Mouse (Mus musculus) layer of hippocampus, adult 9-10 months (tissue): ENCODE measurements around the gene Oip5.
"Not testable (repeated sequence)": the region's sequence is repeated elsewhere in the genome, so short reads cannot be mapped to it uniquely, and the experiment has no call there.

ENCODE experiments used
- DNase-seq: peaks from one replicate; pipeline ENCODE4 v3.0.0; 2022; ENCODE audit warnings: low spot score

The Oip5 gene

DNA sequence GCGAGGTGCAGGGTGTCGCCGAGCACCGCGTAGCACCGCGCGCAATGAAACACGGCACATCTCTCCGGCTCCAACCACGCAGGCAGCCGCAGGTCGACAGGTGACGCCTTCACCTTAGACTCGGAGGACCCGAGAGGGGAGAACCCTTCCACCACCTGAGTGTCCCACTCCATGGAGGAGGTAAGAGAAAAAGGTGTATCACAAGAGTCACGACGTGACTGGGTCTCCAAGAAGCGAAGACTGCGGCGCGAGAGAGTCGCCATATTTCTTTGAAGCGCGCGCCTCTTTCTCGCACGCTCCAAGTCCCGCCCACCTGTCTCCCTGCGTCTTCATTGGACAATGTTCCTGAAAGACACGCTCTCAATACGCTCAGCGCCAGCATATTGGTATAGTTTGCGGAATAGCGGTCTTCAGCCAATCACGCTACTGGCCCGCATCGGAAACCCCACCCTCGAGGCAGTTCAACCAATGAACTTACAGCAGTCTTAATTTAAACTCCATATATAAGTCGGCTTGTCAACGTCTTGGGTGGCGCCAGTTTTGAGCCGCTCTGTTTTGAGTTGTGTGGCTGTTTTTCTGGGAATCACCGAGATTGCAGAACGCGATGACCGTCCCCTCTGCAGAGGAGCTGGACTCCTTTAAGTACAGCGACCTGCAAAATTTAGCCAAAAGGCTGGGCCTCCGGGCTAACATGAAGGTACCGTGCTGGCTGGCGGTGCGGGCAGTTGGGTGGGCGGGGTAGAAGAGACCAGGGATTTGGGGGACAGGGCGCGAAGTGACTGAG lies at the start of gene Oip5, which contains the start of gene Nusap1:
Oip5 (minus strand) TSS at position 271 of the 784 bp plus-strand sequence.
Nusap1 (plus strand) TSS at position 100 of the 784 bp plus-strand sequence.
- DNase-seq = peak; percentile 94

DNA sequence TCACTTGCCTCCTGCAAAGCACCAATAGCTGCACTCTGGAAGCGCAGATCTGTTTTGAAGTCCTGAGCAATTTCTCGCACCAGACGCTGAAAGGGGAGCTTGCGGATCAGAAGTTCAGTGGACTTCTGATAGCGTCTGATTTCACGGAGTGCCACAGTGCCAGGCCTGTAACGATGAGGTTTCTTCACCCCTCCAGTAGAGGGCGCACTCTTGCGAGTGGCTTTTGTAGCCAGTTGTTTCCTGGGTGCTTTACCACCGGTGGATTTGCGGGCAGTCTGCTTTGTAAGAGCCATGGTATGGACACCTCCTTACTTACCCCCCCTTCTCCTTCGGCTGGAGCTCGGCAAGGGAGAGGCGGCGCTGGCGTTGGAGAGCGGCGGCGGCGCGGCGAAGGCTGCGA lies 47.5 kb upstream of the Oip5 start:
- DNase-seq = not testable (repeated sequence)

DNA sequence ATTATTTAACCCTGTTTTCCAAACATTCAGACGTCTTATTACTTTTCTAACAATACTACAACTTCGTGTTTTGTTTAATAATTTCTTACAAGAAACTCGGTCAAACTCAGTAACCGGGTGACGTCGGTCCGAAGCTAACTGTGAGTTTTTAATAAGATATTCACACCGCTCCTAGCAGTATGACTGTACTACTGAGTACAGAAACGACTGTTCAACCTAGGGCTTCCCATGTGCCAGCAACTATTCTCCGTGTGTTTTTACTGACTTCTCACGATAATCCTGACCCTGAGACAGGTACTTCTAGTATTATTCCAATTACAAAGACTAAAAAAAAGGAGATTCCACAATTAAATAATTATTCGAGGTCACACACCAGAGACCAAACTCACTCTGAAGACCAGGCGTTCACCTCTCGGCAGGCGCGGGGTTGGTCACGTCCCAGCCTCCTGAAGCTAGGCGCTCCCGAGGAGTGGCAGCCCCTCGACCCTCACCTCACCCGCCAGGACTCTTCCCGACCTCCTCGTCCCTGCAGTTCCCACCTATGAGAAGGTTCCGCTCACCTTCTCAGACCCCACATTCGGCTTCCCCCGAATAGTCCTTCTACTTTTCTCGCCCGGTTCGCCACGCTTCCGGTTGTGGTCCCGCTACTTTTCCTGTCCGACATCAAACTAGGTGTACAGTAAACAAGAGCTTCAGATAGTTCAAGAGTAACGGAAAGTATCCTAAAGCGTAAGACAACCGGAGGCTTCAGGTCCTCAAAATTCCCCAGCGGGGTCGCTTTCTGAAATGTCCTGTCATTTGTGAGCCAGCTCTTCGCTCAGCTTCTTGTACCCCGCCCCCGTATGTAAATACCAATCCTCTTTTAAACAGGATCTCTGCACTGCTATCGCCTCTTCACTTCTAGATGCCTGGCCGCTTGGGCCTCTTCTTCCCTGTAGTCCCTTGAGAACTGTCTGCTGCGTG lies 44.2 kb upstream of the Oip5 start, which contains the start of gene Ndufaf1:
Ndufaf1 (minus strand) TSS at position 608 of the 963 bp plus-strand sequence.
- peak; percentile 82 for DNase-seq

DNA sequence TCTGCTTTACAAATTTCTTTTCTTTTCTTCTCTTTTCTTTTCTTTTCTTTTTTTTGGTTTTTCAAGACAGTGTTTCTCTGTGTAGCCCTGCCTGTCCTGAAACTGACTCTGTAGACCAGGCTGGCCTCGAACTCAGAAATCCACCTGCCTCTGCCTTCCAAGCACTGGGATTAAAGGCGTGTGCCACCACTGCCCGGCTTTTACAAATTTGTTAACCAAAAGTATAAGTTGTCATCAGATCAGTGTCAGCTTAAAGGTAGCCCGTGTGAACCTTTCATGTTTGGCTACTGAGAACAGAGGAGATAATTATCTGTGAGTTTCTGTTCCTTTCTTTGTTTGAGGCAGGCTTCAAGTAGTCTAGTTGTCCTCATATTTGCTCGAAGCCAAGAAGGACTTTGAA lies 26.0 kb upstream of the Oip5 start:
- DNase-seq = no peak

DNA sequence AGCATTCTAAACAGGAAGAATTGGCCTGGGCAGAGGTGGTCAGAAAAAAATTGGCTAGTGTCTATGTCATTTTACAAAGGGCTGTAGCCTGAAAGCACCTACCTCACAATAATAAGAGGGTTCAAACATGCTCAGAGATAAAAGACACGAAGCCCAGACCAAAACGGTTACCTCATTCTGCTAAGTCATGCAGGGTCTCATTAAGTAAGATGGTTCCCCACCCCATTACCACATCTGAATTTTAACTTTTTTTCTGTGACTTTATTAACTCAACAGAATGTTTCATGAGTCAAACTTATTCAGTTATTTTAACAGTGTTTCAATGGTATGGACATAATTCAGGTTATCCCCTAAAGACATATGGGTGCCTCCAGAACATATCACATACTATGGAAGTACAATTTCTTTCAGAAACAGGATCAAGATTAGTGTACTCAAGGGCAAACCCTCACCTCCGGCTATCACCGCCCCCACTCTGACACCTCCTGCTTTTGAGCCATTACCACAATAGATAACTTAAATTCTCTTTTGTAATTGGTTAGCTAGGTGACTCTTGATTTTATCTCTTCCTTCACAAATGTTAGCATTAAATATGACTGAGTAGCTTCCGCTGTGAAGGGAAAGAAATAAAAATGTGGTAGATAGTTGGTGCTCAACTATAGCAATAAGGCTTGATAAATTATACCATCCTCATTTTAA lies 23.1 kb upstream of the Oip5 start:
- DNase-seq = no peak

DNA sequence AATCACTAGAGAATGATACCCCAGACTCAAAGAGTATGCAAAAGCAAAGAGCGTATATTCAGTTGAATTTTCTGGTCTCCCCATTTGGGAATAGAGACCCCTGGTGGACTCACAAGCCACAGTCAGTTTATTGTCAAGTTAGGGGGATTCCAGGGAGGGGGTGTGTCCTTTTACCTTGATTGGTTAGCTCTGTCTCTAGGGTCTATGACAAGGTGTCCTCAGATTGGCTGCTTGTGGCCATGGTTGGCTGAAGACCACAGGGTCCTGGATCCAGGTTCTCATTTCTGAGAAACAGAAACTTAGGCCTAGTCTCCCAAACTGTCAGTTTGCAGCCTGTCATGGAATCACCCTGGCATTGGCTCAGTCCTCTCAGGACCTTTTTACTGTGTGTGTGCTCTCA lies 18.5 kb upstream of the Oip5 start:
- no peak for DNase-seq

DNA sequence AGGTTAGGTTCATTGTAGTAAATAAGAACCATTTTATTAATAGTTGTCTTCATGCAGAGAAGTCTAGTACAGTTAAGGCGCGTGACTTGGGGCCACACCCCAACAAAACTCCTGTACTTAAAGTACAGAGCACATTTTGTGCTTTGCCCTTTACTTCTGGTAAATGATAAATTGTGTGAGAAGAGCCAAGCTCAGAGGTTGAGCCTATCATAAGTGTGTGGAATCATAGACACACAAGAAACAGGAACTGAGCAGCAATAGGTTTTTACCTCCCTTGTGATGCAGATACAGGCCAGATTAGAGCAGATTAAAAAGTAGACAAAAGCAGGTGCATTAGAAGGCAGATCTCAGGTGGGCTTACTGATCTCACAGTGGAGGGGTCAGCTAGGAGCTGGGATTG lies 3.0 kb upstream of the Oip5 start:
- DNase-seq = no peak

DNA sequence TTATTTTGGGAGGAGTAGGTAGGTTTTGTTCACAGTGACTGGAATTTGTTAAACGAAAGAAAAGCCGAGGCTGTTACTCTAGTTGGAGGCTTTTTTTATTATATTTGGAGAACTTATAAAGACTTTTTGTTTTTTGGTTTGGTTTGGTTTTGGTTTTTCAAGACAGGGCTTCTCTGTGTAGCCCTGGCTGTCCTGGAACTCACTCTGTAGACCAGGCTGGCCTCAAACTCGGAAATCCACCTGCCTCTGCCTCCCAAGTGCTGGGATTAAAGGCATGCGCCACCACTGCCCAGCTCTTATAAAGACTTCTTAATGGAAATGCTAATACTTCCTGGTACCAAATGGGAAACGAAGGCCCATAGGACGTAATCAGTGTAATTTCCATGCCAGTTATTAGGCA lies 733 bp upstream of the Oip5 start:
- not testable (repeated sequence) for DNase-seq

DNA sequence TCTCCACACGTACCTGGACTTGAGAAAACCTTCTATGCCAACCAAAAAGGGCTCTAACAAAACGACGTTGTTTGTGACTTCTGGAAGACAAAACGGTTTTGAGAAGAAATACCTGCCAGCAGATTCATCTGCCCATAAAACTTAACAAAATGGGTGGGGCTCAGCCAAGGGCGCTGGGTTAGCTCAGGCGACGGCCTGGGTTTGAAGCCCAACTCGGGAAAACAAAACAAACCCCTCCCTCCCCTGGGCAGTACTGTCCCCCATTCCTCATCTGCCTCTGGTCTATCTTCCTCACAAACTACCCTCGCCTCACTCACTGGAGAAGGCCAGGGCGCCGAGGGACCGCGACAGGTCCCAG lies 449 bp downstream of the Oip5 start:
- DNase-seq = no peak

DNA sequence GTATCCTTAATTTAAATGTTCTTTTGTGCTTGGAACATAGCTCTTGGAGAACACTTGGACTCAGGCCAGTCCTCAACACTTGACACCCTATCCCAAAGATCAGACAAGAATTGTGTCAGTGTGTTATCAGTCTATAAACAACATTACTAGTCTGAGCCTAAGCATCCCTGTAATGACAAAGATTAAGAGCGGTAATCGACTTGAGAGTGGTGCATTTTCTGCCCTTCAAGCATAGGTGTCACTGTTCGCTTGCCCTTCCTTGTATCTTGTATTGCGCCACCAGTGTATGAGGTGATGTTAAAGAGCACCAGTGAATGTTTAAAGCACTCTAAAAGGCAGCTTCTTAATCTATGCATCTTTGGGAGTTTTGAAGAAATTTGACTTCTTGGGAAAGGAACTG lies 11.2 kb downstream of the Oip5 start:
- no peak for DNase-seq

DNA sequence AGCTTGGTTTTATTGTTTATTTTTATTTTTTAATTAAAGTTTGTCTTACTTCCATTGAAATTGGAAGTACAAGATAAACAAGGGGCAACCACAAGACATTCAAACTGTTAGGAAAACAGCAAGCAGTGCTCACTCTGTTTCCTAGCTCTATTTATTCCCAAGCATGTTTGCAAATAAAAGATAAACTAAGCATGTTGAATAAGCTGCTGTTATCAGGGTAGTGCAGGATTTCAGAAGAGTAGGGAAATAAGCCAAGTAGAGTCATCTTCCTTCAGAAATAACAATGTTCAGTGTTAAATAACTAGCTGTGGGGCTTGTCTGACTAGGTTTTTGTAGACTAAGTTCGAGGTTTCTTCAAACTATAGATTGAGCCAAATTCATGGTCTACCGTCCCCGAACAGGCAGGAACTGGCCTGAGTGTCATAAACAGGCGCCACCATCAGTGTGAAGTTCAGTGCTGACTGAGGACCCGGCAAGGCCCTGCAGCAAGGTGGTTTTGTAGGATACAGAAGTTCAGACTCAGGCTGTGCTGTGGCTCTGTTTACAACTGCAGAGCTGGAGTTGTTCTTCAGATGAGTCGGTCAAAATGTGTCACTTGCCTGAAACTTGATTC lies 12.8 kb downstream of the Oip5 start:
- no peak for DNase-seq

DNA sequence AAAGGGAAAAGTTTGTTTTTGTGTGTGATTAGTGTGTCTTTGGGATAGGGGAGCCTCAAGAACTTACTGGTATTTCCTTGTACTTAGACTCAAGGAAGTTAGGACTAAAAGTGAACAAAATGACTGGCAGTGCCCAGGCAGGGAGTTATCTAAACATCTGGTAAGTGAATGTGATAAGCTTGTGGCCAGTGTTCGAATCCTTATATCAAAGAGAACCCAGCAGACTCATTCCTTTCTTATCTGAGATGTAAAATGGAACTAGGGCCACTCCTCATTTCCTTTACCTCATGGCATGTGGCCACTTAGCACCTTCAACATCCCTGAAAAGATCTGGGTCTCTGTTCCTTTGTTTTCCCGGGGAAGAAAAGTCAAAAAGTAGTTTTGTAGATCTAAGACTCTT lies 14.4 kb downstream of the Oip5 start:
- no peak for DNase-seq

DNA sequence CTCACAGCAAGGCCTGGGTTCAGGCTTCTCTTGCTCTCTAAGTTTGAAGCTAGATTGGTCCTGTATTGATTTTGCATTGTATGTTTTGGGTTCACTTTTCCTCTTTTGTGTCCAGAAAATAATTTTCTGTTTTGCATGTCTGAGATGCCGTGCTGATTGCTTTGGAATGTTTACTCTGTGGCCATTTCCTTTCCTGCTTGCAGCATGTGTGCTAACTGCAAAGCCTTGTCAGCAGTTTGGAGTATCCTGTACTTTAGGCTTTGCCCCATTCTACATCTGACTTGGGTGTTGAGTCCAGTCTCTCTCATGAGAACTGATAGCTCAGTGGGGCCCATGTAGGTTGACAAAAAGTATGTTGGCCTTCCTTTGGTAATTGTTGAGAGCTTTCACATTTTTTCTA lies 15.8 kb downstream of the Oip5 start:
- no peak for DNase-seq

DNA sequence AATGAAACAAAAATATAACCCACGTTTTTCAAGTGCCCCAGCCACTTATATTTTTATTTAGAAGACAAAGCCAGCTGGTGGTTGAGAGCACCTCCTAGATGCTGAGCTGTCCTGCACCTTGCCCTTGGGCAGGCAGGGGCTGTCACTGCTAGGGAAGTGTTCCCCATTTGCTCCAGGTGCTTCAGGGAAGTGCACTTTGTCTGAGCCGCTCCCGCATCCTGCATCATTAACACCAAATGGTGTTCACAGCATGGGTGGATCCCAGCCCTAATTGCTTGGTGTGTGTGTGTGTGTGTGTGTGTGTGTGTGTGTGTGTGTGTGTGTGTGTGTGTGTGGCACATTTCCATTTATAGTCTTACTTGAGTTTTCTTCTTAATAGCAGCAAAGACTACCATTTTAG lies 16.7 kb downstream of the Oip5 start:
- DNase-seq = not testable (repeated sequence)

DNA sequence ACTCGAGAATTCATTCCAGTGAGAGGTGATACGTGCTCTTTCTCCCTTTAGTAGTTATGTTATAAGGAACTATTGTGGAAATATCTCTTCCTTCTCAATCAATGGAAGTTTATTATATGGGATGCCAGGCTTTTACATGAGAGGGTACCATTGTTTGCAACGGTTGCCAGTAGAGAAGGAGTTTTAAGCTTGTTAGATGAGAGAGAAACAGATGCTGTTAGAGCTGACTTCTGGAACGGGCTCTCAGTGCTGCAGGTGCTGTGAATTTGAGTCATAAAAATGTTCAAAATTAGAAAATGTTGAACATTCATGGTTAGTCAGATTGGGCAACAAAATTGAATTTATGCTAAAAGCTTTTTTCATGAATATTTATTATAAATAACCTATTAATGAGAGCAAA lies 17.2 kb downstream of the Oip5 start:
- no peak for DNase-seq

DNA sequence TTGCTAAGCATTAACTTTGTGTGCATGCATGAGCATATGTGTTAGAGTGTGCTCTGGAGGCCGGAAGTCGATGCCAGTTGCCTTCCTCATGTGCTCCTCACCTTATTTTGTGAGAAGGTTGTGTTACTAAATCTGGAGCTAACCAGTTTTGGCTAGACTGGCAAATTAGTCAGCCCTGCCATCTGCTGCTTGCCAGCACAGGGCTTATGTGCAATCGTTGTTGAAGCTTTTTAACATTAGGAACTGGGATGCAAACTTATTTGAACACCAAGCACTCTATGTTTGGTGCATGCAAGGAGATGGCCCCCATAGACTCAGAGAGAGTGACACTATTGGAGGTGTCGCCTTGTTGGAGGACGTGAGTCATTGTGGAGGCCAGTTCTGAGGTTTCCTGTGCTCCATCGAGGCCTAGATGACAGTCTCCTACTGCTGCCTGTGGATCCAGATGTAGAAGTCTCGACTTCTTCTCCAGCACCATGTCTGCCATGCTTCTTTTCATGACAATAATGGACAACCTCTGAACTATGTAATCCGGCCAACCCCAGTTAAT lies 21.4 kb downstream of the Oip5 start:
- DNase-seq = no peak

DNA sequence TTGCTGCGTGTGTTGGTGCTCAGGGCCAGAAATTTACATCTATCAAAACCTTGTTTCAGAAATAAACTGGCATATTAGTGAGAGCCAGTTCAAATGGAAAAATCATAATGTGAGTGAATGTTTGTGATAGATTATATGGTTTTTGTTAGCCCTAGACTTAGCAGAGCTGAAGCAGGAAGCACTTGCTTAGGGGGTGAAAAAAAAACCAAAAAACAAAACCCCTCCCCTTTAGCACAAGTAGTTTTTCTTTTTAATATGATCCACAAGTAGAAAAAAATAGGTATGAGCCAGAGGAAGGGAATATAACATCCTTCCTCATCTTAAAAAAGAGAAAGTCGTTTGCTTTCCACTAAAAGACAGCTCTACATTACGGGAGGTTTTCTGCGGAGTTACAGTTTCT lies 23.0 kb downstream of the Oip5 start:
- no peak for DNase-seq

DNA sequence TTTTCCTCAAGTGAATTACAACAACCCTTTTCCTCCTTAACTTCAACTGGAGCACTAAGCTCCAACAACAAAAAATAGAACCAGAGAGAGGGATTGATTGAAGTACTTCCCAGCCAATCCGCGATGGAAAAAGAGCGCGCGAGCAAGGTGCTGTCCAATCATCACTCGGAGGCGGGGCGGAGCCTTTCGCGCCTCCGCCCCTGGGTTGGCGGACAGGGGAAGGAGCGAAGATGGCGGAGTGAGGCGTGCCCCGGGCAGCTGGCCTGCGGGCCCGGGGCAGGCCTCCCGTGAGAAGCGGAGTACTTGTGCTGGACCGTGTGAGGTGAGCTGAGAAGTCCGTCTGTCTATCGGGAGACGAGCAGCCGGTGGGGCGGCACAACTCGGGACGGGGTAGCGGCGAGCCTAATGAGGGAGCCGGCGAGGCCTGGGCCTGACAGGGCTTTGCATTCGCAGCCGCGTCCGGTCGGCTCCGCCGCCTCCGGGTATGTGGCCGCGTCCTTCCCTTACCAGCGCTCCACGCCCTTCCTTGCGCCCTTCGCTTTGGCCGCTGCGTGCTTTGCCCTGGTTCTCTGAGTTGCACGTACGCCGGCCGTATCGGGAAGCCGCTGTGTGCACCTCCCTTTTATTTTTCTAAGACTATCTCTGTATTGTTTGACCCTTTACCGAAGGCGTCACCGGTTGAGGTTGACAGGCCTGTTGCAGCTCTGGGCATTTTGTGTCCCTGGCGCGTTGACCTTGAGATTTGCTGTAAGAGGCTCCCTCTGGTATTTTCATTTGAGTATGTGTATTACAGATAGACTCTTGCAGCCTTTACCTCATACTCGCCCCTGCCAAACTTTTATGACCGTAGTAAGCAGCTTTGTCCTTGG lies 23.9 kb downstream of the Oip5 start:
- peak; percentile 95 for DNase-seq

DNA sequence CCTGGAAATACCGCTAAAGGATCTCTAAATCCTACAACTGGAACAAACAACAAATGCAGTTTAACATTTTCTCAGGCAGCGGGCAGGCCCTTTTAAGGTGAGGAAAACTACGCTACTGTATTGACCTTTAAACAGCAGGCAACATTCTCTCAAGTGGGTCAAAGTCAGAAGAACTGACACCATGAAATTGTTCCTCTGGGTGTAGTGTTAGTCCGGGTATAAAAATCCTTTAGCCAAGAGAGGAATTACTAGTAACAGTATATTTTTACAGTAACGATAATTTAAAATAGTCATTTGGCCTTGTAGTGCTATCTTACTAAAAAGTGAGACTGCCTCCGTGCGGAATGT lies 24.5 kb downstream of the Oip5 start:
- no peak for DNase-seq

DNA sequence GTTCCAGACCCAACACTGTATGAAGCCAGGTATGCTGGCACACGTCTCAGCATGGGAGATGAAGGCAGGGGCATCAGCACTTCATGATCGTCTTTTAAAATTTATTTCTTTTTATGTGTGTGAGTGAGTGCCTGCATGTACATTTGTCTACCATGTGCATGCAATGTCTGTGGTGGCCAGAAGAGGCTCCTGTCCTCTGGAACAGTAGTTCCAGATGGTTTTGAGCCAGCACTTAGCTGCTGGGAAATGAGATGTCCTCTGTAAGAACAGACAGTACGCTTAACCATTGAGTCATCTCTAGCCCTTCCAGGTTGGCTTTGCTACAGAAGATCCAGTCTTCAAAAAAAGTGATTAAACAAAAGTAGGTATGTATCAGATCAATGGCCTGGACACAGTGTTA lies 27.0 kb downstream of the Oip5 start:
- no peak for DNase-seq

DNA sequence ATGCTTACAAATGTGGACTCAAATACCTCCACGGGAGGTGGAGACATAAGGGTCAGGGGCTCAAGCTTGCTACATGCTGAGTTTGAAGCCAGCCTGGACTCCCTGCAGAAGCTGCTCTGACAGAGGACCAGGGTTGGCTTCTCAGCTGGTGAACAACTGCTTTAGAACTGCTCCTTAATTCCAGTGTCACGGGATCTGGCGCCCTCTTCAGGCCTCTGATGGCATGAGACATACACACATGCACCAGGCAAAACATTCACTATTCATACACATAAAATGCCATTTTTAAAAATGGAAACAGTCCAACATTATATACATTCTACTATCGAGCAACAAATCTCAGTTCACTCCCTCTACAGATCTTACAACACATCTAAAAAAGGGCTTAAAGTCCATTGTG lies 30.9 kb downstream of the Oip5 start:
- DNase-seq = no peak
